Mouse (Mus musculus): ENCODE results near the gene Gm7849. TPM values are rescaled to one million over a fixed set of nuclear protein-coding genes. Genes with fewer than 3 reads are reported as not detected.
"Not testable (repeated sequence)": the region's sequence is repeated elsewhere in the genome, so short reads cannot be mapped to it uniquely, and the experiment has no call there.

Gene Gm7849
- polyA plus RNA-seq (2015; fragmentation: Nextera tagmentation; extraction: Ambion mirVana): 7.8 TPM in 1 of 2 replicates, not detected in the other

GRCm38 (mm10) chr8:21456460-21456859, at the start of gene Gm7849:
Gm7849 (minus strand) TSS chr8:21456560.
- not testable (repeated sequence) for H3K27me3 ChIP-seq (replicated peaks); H3K36me3 ChIP-seq; H3K9ac ChIP-seq; H3K4me1 ChIP-seq (replicated peaks); H3K4me2 ChIP-seq (replicated peaks); ATAC-seq; H3K4me3 ChIP-seq (replicated peaks); H3K27ac ChIP-seq; H3K9me3 ChIP-seq
- WGBS: no CpG with 5 or more reads among the region's 1 CpGs

- WGBS: no CpG with 5 or more reads among the region's 1 CpGs
- not testable (repeated sequence) for H3K4me1 ChIP-seq (replicated peaks); H3K4me2 ChIP-seq (replicated peaks); ATAC-seq; H3K4me3 ChIP-seq (replicated peaks); H3K27ac ChIP-seq; H3K36me3 ChIP-seq; H3K9me3 ChIP-seq; H3K27me3 ChIP-seq (replicated peaks); H3K9ac ChIP-seq
Observed at GRCm38 (mm10) chr8:21427111-21427510, 29.2 kb downstream of the Gm7849 start, which contains the start of gene Defa36. Defa36 (plus strand) TSS chr8:21427411.

Other genes starting within 250 kb of the Gm7849 start
- gene Gm15292, start 206.8 kb downstream of the Gm7849 start, polyA plus RNA-seq (2015; fragmentation: Nextera tagmentation; extraction: Ambion mirVana): not detected in 2 replicates
- not detected in 2 replicates for gene Defa27, start 141.0 kb downstream of the Gm7849 start, polyA plus RNA-seq (2015; fragmentation: Nextera tagmentation; extraction: Ambion mirVana)
- not detected in 2 replicates for gene Defa29, start 129.5 kb downstream of the Gm7849 start, polyA plus RNA-seq (2015; fragmentation: Nextera tagmentation; extraction: Ambion mirVana)
- gene Defa2, start 78.0 kb downstream of the Gm7849 start, polyA plus RNA-seq (2015; fragmentation: Nextera tagmentation; extraction: Ambion mirVana): 0.66 TPM in 1 of 2 replicates, not detected in the other
- not detected in 2 replicates for gene Defa33, start 64.7 kb downstream of the Gm7849 start, polyA plus RNA-seq (2015; fragmentation: Nextera tagmentation; extraction: Ambion mirVana)
- 0.63 TPM in 1 of 2 replicates, not detected in the other for gene Defa36, start 29.1 kb downstream of the Gm7849 start, polyA plus RNA-seq (2015; fragmentation: Nextera tagmentation; extraction: Ambion mirVana)
- 1.3 and 1.5 TPM in 2 replicates for gene Defa20, start 52.7 kb upstream of the Gm7849 start, polyA plus RNA-seq (2015; fragmentation: Nextera tagmentation; extraction: Ambion mirVana)
- gene Defa32, start 72.5 kb upstream of the Gm7849 start, polyA plus RNA-seq (2015; fragmentation: Nextera tagmentation; extraction: Ambion mirVana): not detected in 2 replicates
- gene Defa37, start 108.8 kb upstream of the Gm7849 start, polyA plus RNA-seq (2015; fragmentation: Nextera tagmentation; extraction: Ambion mirVana): not detected in 2 replicates
- gene Defa28, start 126.4 kb upstream of the Gm7849 start, polyA plus RNA-seq (2015; fragmentation: Nextera tagmentation; extraction: Ambion mirVana): not detected in 2 replicates
- gene Gm7861, start 137.9 kb upstream of the Gm7849 start, polyA plus RNA-seq (2015; fragmentation: Nextera tagmentation; extraction: Ambion mirVana): 7.3 and 13.0 TPM in 2 replicates
- 0.94 TPM in 1 of 2 replicates, not detected in the other for gene Defa26, start 161.6 kb upstream of the Gm7849 start, polyA plus RNA-seq (2015; fragmentation: Nextera tagmentation; extraction: Ambion mirVana)
- gene Defa17, start 199.2 kb upstream of the Gm7849 start, polyA plus RNA-seq (2015; fragmentation: Nextera tagmentation; extraction: Ambion mirVana): 90.7 and 104 TPM in 2 replicates
- not detected in 2 replicates for gene Defa34, start 209.2 kb upstream of the Gm7849 start, polyA plus RNA-seq (2015; fragmentation: Nextera tagmentation; extraction: Ambion mirVana)
- 0.49 and 0.96 TPM in 2 replicates for gene AY761184, start 247.1 kb upstream of the Gm7849 start, polyA plus RNA-seq (2015; fragmentation: Nextera tagmentation; extraction: Ambion mirVana)